Mouse (Mus musculus) MEL (cell line): Measurements from ENCODE around the gene Ubl3. TPM values are rescaled to one million over a fixed set of nuclear protein-coding genes. Genes with fewer than 3 reads are reported as not detected.

Experiments used
- DNase-seq: peaks from one replicate; pipeline ENCODE4 v3.0.0; 2011; ENCODE audit warnings: low read depth, low spot score
- H3K27ac ChIP-seq: 2 replicates; pipeline ENCODE4 v1.5.1; 2012; ENCODE audit warnings: low read depth, mild to moderate bottlenecking, control low read depth, low read length, moderate library complexity; ENCODE audit not compliant: control insufficient read depth
- H3K27me3 ChIP-seq, 2 experiments: fragments of 150-350 bp in 1 of 2; sonication (generic) in 1 of 2; 2 replicates each; pipeline ENCODE4 v1.6.1; 2012; ENCODE audit warnings: low read length in 2 of 2, mild to moderate bottlenecking in 2 of 2, improper control_type of control experiment in 1 of 2, moderate library complexity in 1 of 2; ENCODE audit not compliant: insufficient read depth in 2 of 2, control insufficient read depth in 1 of 2
- H3K36me3 ChIP-seq, 2 experiments: 2 replicates each; pipeline ENCODE4 v1.6.1; 2012 to 2014; ENCODE audit warnings: low read length in 2 of 2, improper control_type of control experiment in 1 of 2, inconsistent platforms in 1 of 2, mild to moderate bottlenecking in 1 of 2; ENCODE audit not compliant: insufficient read depth in 2 of 2, control insufficient read depth in 1 of 2
- H3K4me1 ChIP-seq, 2 experiments: fragments of 150-350 bp in 1 of 2; sonication (generic) in 1 of 2; 2 replicates each; pipeline ENCODE4 v1.6.1; 2012; ENCODE audit warnings: low read length in 2 of 2, improper control_type of control experiment in 1 of 2, mild to moderate bottlenecking in 1 of 2; ENCODE audit not compliant: insufficient read depth in 2 of 2, control insufficient read depth in 1 of 2
- H3K4me3 ChIP-seq, 2 experiments: fragments of 150-350 bp in 1 of 2; sonication (generic) in 1 of 2; 2 replicates each; pipeline ENCODE4 v1.5.1; 2012; ENCODE audit warnings: low read depth in 2 of 2, low read length in 2 of 2, mild to moderate bottlenecking in 2 of 2, moderate library complexity in 2 of 2, control low read depth in 1 of 2, improper control_type of control experiment in 1 of 2; ENCODE audit not compliant: control insufficient read depth in 1 of 2, insufficient read depth in 1 of 2
- H3K79me2 ChIP-seq: 2 replicates; pipeline ENCODE4 v1.6.1; 2012; ENCODE audit warnings: mild to moderate bottlenecking, low read length, moderate library complexity; ENCODE audit not compliant: control insufficient read depth, poor library complexity, insufficient read depth
- H3K9ac ChIP-seq: 2 replicates; pipeline ENCODE4 v1.6.1; 2012; ENCODE audit warnings: low read depth, mild to moderate bottlenecking, control low read depth, low read length, moderate library complexity; ENCODE audit not compliant: control insufficient read depth, poor library complexity, severe bottlenecking
- H3K9me3 ChIP-seq: fragments of 150-350 bp; sonication (generic); replicated peaks from 2 replicates; pipeline ENCODE4 v1.6.1; 2012; ENCODE audit warnings: mild to moderate bottlenecking, low read length, improper control_type of control experiment, moderate library complexity; ENCODE audit not compliant: insufficient read depth
- CHD1 ChIP-seq: IDR thresholded peaks from 2 replicates; pipeline ENCODE4 v1.6.1; 2012; ENCODE audit warnings: low read depth, mild to moderate bottlenecking, inconsistent platforms, low read length, improper control_type of control experiment
- CHD2 ChIP-seq: IDR thresholded peaks from 2 replicates; pipeline ENCODE4 v1.6.1; 2011; ENCODE audit warnings: low read length, improper control_type of control experiment
- CTCF ChIP-seq, 3 experiments: IDR thresholded peaks in 2 of 3; conservative IDR thresholded peaks in 1 of 3; 2 replicates each; pipeline ENCODE4 v1.5.1; 2011 to 2012; ENCODE audit warnings: low read length in 3 of 3, low read depth in 2 of 3, mild to moderate bottlenecking in 2 of 3, improper control_type of control experiment in 1 of 3, inconsistent platforms in 1 of 3, mixed read lengths in 1 of 3, moderate library complexity in 1 of 3; ENCODE audit not compliant: control insufficient read depth in 1 of 3, insufficient read depth in 1 of 3, poor library complexity in 1 of 3, severe bottlenecking in 1 of 3
- E2F4 ChIP-seq: IDR thresholded peaks from 2 replicates; pipeline ENCODE4 v1.6.1; 2011; ENCODE audit warnings: low read depth, low read length, improper control_type of control experiment, borderline replicate concordance
- HCFC1 ChIP-seq: IDR thresholded peaks from 2 replicates; pipeline ENCODE4 v1.6.1; 2012; ENCODE audit warnings: low read depth, mild to moderate bottlenecking, inconsistent platforms, low read length, improper control_type of control experiment, moderate library complexity
- JUND ChIP-seq: IDR thresholded peaks from 2 replicates; pipeline ENCODE4 v1.6.1; 2011; ENCODE audit warnings: low read depth, mild to moderate bottlenecking, improper control_type of control experiment, low read length
- MAX ChIP-seq: IDR thresholded peaks from 2 replicates; pipeline ENCODE4 v1.6.1; 2011; ENCODE audit warnings: low read length, improper control_type of control experiment
- MEF2A ChIP-seq: IDR thresholded peaks from 2 replicates; pipeline ENCODE4 v1.6.1; 2014; ENCODE audit warnings: low read depth, mild to moderate bottlenecking, inconsistent platforms, low read length, improper control_type of control experiment; ENCODE audit not compliant: poor library complexity, insufficient replicate concordance, severe bottlenecking; ENCODE audit errors: extremely low read depth
- MYC ChIP-seq: IDR thresholded peaks from 2 replicates; pipeline ENCODE4 v1.6.1; 2011; ENCODE audit warnings: low read depth, mild to moderate bottlenecking, low read length, improper control_type of control experiment, moderate library complexity
- NELFE ChIP-seq: IDR thresholded peaks from 2 replicates; pipeline ENCODE4 v1.6.1; 2011; ENCODE audit warnings: low read depth, low read length, improper control_type of control experiment
- NRF1 ChIP-seq: IDR thresholded peaks from 2 replicates; pipeline ENCODE4 v1.6.1; 2014; ENCODE audit warnings: low read depth, mild to moderate bottlenecking, inconsistent platforms, low read length, improper control_type of control experiment, moderate library complexity; ENCODE audit not compliant: poor library complexity, insufficient read depth, severe bottlenecking
- POLR2A ChIP-seq, 2 experiments: IDR thresholded peaks; 2 replicates each; pipeline ENCODE4 v1.6.1; 2011 to 2012; ENCODE audit warnings: low read length in 2 of 2, mild to moderate bottlenecking in 2 of 2, control low read depth in 1 of 2, improper control_type of control experiment in 1 of 2, low read depth in 1 of 2, moderate library complexity in 1 of 2; ENCODE audit not compliant: control insufficient read depth in 1 of 2, insufficient read depth in 1 of 2, poor library complexity in 1 of 2
- POLR2AphosphoS2 ChIP-seq: IDR thresholded peaks from 2 replicates; pipeline ENCODE4 v1.6.1; 2011; ENCODE audit warnings: low read length, improper control_type of control experiment
- RCOR1 ChIP-seq: IDR thresholded peaks from 2 replicates; pipeline ENCODE4 v1.6.1; 2012; ENCODE audit warnings: low read depth, mild to moderate bottlenecking, inconsistent platforms, low read length, improper control_type of control experiment
- SIN3A ChIP-seq: IDR thresholded peaks from 2 replicates; pipeline ENCODE4 v1.6.1; 2012; ENCODE audit warnings: low read length, improper control_type of control experiment, inconsistent platforms
- TAL1 ChIP-seq: IDR thresholded peaks from 2 replicates; pipeline ENCODE4 v1.6.1; 2012; ENCODE audit warnings: mild to moderate bottlenecking, inconsistent platforms, low read length, moderate library complexity, mixed read lengths
- UBTF ChIP-seq: IDR thresholded peaks from 2 replicates; pipeline ENCODE4 v1.6.1; 2012; ENCODE audit warnings: low read depth, mild to moderate bottlenecking, inconsistent platforms, low read length, improper control_type of control experiment, moderate library complexity, borderline replicate concordance; ENCODE audit not compliant: insufficient read depth
- USF2 ChIP-seq, 2 experiments: IDR thresholded peaks; 2 replicates each; pipeline ENCODE4 v1.6.1; 2011 to 2012; ENCODE audit warnings: improper control_type of control experiment in 2 of 2, low read length in 2 of 2, borderline replicate concordance in 1 of 2, inconsistent platforms in 1 of 2, low read depth in 1 of 2, mild to moderate bottlenecking in 1 of 2; ENCODE audit not compliant: insufficient read depth in 1 of 2
- ZC3H11A ChIP-seq: IDR thresholded peaks from 2 replicates; pipeline ENCODE4 v1.6.1; 2012; ENCODE audit warnings: low read depth, mild to moderate bottlenecking, inconsistent platforms, low read length, improper control_type of control experiment
- ZKSCAN1 ChIP-seq: IDR thresholded peaks from 2 replicates; pipeline ENCODE4 v1.6.1; 2012; ENCODE audit warnings: low read depth, mild to moderate bottlenecking, inconsistent platforms, low read length, improper control_type of control experiment, moderate library complexity
- polyA plus RNA-seq, 2 experiments: library from polyadenylated mRNA; stranded (reverse) in 1 of 2; unstranded in 1 of 2; fragments of >175 nt in 1 of 2; fragments of >200 nt in 1 of 2; gene quantifications; 2 replicates each; pipeline versions ENCODE4 v1.2.1 to v1.2.4; 2012; ENCODE audit warnings: low replicate concordance in 2 of 2, low read depth in 1 of 2; ENCODE audit not compliant: insufficient read length in 2 of 2, insufficient read depth in 1 of 2, missing spikeins in 1 of 2
- total RNA-seq: library from RNA; depleted of rRNA; stranded (reverse); fragments of 300-350 nt; gene quantifications from 2 replicates; pipeline ENCODE4 v1.2.3, GENCODE M21; 2012

Ubl3 gene
- total and polyA plus RNA-seq, 3 experiments, result 41.0 to 59.0 TPM; not detected in 1

DNA sequence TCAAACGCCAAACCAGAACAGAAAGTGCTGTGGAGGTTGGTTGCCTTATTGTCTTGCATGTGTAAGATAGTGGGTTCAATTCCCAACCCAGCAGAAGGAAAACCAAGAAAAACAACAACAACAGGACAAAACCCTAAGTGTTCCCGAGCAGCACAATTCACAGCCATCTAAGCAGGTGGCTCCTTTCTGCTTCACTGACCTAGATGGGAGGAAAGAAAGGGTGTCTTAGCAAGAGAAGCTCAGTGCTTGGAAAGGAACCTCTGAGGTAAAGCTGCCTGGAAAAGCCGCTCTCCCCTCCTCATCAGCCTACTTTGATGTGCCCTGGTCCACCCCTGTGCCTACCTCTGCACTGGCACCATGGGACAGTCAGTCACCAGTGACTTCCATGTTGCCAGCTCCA is 70.8 kb downstream of the Ubl3 start:
- Histone ChIP-seq H3K27ac (no peak overlapping the region), H3K9ac (no peak overlapping the region), H3K27me3 (peaks cover 5 to 10% of the 10 kb centered on the region in 2 experiments), H3K9me3 (no peaks in the 10 kb centered on the region), H3K4me3 (no peak overlapping the region), H3K36me3 (no peaks in the 10 kb centered on the region), H3K4me1 (no peaks in the 10 kb centered on the region), H3K79me2 (no peaks in the 10 kb centered on the region)
- no peak for TF ChIP-seq JUND
- TF ChIP-seq RCOR1, result no peak
- no peak for TF ChIP-seq SIN3A
- TF ChIP-seq CHD2, result no peak
- no peak for TF ChIP-seq USF2 (IDR thresholded peaks at IDR 0.05; ENCODE audit: borderline replicate concordance in 1 of 2, insufficient read depth in 1 of 2, low read depth in 1 of 2, low read length in 2 of 2)
- TF ChIP-seq MEF2A, result no peak
- no peak for TF ChIP-seq TAL1
- no peak for TF ChIP-seq POLR2A (IDR thresholded peaks at IDR 0.05; ENCODE audit: control insufficient read depth in 1 of 2, insufficient read depth in 1 of 2, low read depth in 1 of 2, low read length in 2 of 2, poor library complexity in 1 of 2)
- TF ChIP-seq MYC, result no peak
- no peak for TF ChIP-seq CTCF (IDR thresholded peaks at IDR 0.05 in 2 of 3, conservative IDR thresholded peaks at IDR 0.05 in 1 of 3; ENCODE audit: control insufficient read depth in 1 of 3, insufficient read depth in 1 of 3, low read depth in 2 of 3, low read length in 3 of 3, poor library complexity in 1 of 3, severe bottlenecking in 1 of 3)
- no peak for TF ChIP-seq E2F4
- TF ChIP-seq NELFE, result no peak
- TF ChIP-seq ZC3H11A, result no peak
- no peak for TF ChIP-seq MAX
- TF ChIP-seq HCFC1, result no peak
- TF ChIP-seq NRF1, result no peak
- TF ChIP-seq ZKSCAN1, result no peak
- TF ChIP-seq POLR2AphosphoS2, result no peak
- no peak for TF ChIP-seq CHD1
- TF ChIP-seq UBTF, result no peak
- DNase-seq, result no peak

GRCm38 (mm10) chr5:148474346-148474745 is 78.2 kb downstream of the Ubl3 start:
- H3K9ac ChIP-seq, result no peak overlapping the region
- H3K4me3 ChIP-seq, result no peak overlapping the region
- no peaks in the 10 kb centered on the region for H3K79me2 ChIP-seq
- H3K27ac ChIP-seq, result no peak overlapping the region
- TF ChIP-seq UBTF, result no peak
- no peaks in the 10 kb centered on the region for H3K4me1 ChIP-seq
- no peaks in the 10 kb centered on the region; a peak in 1 of 4 replicates for H3K27me3 ChIP-seq
- no peak for DNase-seq
- H3K9me3 ChIP-seq, result no peaks in the 10 kb centered on the region
- H3K36me3 ChIP-seq, result no peaks in the 10 kb centered on the region
